Mouse (Mus musculus) G1E (cell line): ENCODE results near the gene Ablim1.

Source experiments
- CTCF ChIP-seq: IDR thresholded peaks from 2 replicates; pipeline ENCODE4 v1.5.1; 2012; ENCODE audit warnings: low read depth, low read length, inconsistent platforms, mixed read lengths
- GATA1 ChIP-seq: IDR thresholded peaks from 2 replicates; pipeline ENCODE4 v1.6.1; 2012; ENCODE audit warnings: borderline replicate concordance, low read length, inconsistent platforms, mixed read lengths
- POLR2AphosphoS5 ChIP-seq: IDR thresholded peaks from 2 replicates; pipeline ENCODE4 v1.6.1; 2012; ENCODE audit warnings: low read depth, low read length, inconsistent platforms; ENCODE audit not compliant: insufficient replicate concordance

DNA sequence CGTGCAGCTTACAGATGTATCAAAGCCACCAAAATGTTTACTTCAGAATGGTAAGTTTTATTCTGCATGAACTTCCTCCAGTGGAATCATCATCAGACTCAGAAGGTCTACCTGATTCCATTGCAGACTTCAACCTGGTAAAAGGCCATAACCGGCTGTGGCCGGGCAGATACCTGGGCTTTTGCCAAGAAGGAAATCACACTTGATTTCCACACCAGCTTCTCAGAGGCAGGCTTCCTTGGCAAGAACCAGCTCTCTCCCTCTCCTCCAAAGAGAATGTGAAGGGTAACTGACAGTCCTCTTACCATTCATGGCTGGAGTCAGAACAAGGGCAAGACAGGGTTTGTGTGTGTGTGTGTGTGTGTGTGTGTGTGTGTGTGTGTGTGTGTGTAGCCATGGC is 171.1 kb downstream of the Ablim1 start:
- TF ChIP-seq POLR2AphosphoS5 = no peak
- TF ChIP-seq GATA1 = no peak
- TF ChIP-seq CTCF = no peak
